In the genomic region with DNA sequence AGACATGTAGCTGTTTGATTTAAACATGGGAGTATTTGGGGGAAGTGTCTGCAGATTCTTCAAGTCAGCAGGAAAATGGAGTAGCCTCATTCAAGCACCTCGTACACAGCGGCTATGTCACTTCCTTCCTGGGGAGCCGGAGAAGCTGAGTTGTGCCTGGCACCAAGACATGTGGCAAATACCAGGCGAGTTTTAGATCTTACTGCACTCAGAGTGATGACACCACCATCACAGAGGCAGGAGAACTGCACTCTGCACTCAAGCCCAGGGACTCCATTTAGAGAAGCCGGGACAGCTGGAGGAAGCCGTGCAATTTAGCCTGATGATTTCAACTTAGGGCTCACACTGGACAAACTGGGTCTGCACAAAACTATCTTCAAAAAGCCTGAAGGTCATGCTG, we compare ENCODE assay signal across 11 mouse cellular contexts.
DNase-seq lines count a peak whose midpoint lies in the region; ATAC-seq lines count a peak whose summit lies in the region.
"Had no signal": no experiment of that assay in that cellular context is flagged by ENCODE, and none has a peak within 500 bp of the region (broad histone marks: within the 10 kb centered on the region; RNA-seq: fewer than 3 reads in every experiment).

No protein-coding gene starts in this region.

- 0 out of 2 replicates have a peak, but pooled peaks cover 8% of the 10 kb centered on the region for H3K36me3 ChIP-seq in lung, embryonic 16.5 days (ENCODE audit: control insufficient read depth, insufficient read depth, low read length)

- peak; percentile 47 for ATAC-seq in lung, embryonic 16.5 days (ENCODE audit: low read depth)
- ATAC-seq: activated CD4-positive, CD25-positive, alpha-beta regulatory T cell, adult 4 months had no signal

- H3K4me3 ChIP-seq in lung, embryonic 16.5 days (ENCODE audit: low read length), result no peak overlapping the region
- H3K4me3 ChIP-seq: neural tube, embryonic 12.5 days had no signal

- no peaks in the 10 kb centered on the region for H3K27me3 ChIP-seq in lung, embryonic 16.5 days (ENCODE audit: control insufficient read depth, insufficient read depth, low read depth, low read length)
- H3K27me3 ChIP-seq: neural tube, embryonic 12.5 days had no signal

- intact Hi-C loops in gastrocnemius, postnatal 36 days (cut with DNase I), result no loop called here

- H3K4me2 ChIP-seq in lung, embryonic 16.5 days (ENCODE audit: low read depth, low read length), result no peak overlapping the region
- H3K4me2 ChIP-seq: neural tube, embryonic 12.5 days had no signal

- WGBS in lung, embryonic 16.5 days, result 52% methylated on average over 6 of the region's 6 CpGs

- no peaks in the 10 kb centered on the region for H3K9me3 ChIP-seq in lung, embryonic 16.5 days (ENCODE audit: control insufficient read depth, low read length)
- H3K9me3 ChIP-seq: neural tube, embryonic 12.5 days had no signal

- H3K9ac ChIP-seq in lung, embryonic 16.5 days (ENCODE audit: low read length), result no peak overlapping the region
- H3K9ac ChIP-seq: neural tube, embryonic 12.5 days had no signal

- H3K27ac ChIP-seq in lung, embryonic 16.5 days (ENCODE audit: low read length), result no peak overlapping the region; the same call in 1 of the 2 replicates
- H3K27ac ChIP-seq: neural tube, embryonic 12.5 days had no signal

- DNase-seq in gastrocnemius, postnatal 10 days, result peak; percentile 13
- no peak for DNase-seq in gastrocnemius, postnatal 36 days
- DNase-seq in CD4-positive helper T cell, adult 2 months (ENCODE audit: low read depth, low spot score), result peak; percentile 25
- DNase-seq in heart, adult 18-20 months, result peak; percentile 35 to 66
- DNase-seq in adrenal gland, postnatal 4 days (ENCODE audit: low spot score in 2 of 2), result no peak
- no peak for DNase-seq in left cerebral cortex, adult 8-10 months (ENCODE audit: low spot score in 2 of 2)
- DNase-seq in frontal cortex, postnatal 10 days (ENCODE audit: low spot score in 2 of 2), result no peak
- DNase-seq: cerebellum, postnatal 10 days had no signal

- peaks cover 24% of the 10 kb centered on the region for H3K4me1 ChIP-seq in lung, embryonic 16.5 days (replicated peaks; ENCODE audit: control insufficient read depth, insufficient read depth, low read length)
- H3K4me1 ChIP-seq: neural tube, embryonic 12.5 days had no signal

Comparison
In these comparisons a context has a peak if more than half of its experiments do, and no peak if none do; other contexts are left out.
1. DNase-seq: peak in gastrocnemius, postnatal 10 days (single experiment), CD4-positive helper T cell, adult 2 months (single experiment) and heart, adult 18-20 months (2 of 2); none in gastrocnemius, postnatal 36 days (0 of 2), adrenal gland, postnatal 4 days (0 of 2), left cerebral cortex, adult 8-10 months (0 of 2) and frontal cortex, postnatal 10 days (0 of 2).